Mouse (Mus musculus) olfactory bulb, adult 2 months (tissue): ENCODE data around the gene Gmppb.

Experiments used
- CTCF ChIP-seq: fragments of 200-500 bp; IDR thresholded peaks from 2 replicates; pipeline ENCODE4 v1.5.1; 2012; ENCODE audit warnings: low read depth, mild to moderate bottlenecking, low read length, moderate library complexity; ENCODE audit not compliant: insufficient read depth
- POLR2A ChIP-seq: fragments of 200-500 bp; IDR thresholded peaks from 2 replicates; pipeline ENCODE4 v1.6.1; 2012; ENCODE audit warnings: mild to moderate bottlenecking, low read depth, low read length, moderate library complexity; ENCODE audit not compliant: insufficient read depth

DNA sequence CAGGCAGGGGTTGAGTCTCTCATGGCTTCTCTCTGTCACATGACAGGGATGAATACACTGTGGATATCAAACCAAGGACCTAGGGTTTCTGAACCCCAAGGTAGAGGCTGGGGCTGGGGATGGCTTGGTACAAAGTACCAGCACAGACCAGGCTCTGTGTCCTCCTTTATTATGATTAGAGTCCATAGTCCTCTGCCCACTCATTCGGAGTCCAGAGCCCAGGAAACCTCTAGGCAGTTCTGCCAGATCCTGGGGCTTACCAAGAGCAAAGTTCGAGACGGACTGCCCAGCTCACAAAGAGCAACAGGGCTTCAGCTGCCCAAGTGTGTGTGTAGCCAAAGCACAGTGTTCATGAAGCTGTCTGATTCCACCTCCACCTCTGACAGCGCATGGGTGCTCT is 36.2 kb downstream of the Gmppb start:
- TF ChIP-seq POLR2A: no peak
- no peak for TF ChIP-seq CTCF
